Mouse (Mus musculus) limb, embryonic 12.5 days (tissue): ENCODE results near the gene Lrch4. TPM values are rescaled to one million over a fixed set of nuclear protein-coding genes. Genes with fewer than 3 reads are reported as not detected.

Source experiments
- ATAC-seq: fragments of 200-750 bp; cut with Nextera tagmentation; 2 replicates; pipeline ENCODE4 v1.8.0; 2017; ENCODE audit warnings: low read depth, moderate TSS enrichment; ENCODE audit not compliant: insufficient number of reproducible peaks, insufficient read depth, low FRiP score, low TSS enrichment
- H3K27ac ChIP-seq: fragments of 300-500 bp; sonication (generic); 2 replicates; pipeline ENCODE4 v1.5.1; 2016; ENCODE audit warnings: mild to moderate bottlenecking, moderate library complexity
- H3K27me3 ChIP-seq: fragments of 300-500 bp; sonication (generic); 2 replicates; pipeline ENCODE4 v1.6.1; 2016; ENCODE audit warnings: mild to moderate bottlenecking, moderate library complexity
- H3K36me3 ChIP-seq: fragments of 300-500 bp; sonication (generic); 2 replicates; pipeline ENCODE4 v1.6.1; 2016; ENCODE audit warnings: mild to moderate bottlenecking, moderate library complexity
- H3K4me1 ChIP-seq: fragments of 300-500 bp; sonication (generic); replicated peaks from 2 replicates; pipeline ENCODE4 v1.6.1; 2016
- H3K4me2 ChIP-seq: fragments of 300-500 bp; sonication (generic); 2 replicates; pipeline ENCODE4 v1.6.1; 2016; ENCODE audit warnings: mild to moderate bottlenecking, moderate library complexity
- H3K4me3 ChIP-seq: fragments of 300-500 bp; sonication (generic); replicated peaks from 2 replicates; pipeline ENCODE4 v1.5.1; 2016; ENCODE audit warnings: mild to moderate bottlenecking
- H3K9ac ChIP-seq: fragments of 300-500 bp; sonication (generic); replicated peaks from 2 replicates; pipeline ENCODE4 v1.6.1; 2016; ENCODE audit warnings: mild to moderate bottlenecking, moderate library complexity
- H3K9me3 ChIP-seq: fragments of 300-500 bp; sonication (generic); 2 replicates; pipeline ENCODE4 v1.6.1; 2016; ENCODE audit warnings: mild to moderate bottlenecking, moderate library complexity
- WGBS: fragments of 180-500 bp; shearing (Covaris S2); methylation state at CpG from one replicate; pipeline ENCODE4 v1.1.7; 2016; 5-methylcytosine and 5-hydroxymethylcytosine counted together
- polyA plus RNA-seq: library from polyadenylated mRNA; unstranded; fragments of >200 nt; fragmentation: Nextera tagmentation; extraction: Ambion mirVana; gene quantifications from 2 replicates; pipeline ENCODE4 v1.2.1, GENCODE M21; 2016

Gene Lrch4
- polyA plus RNA-seq, 1 experiment from 2014 or later = 37.6 TPM

GRCm38 (mm10) chr5:137633397-137634084 lies 4.6 kb downstream of the Lrch4 start:
- H3K4me3 ChIP-seq = no peak overlapping the region
- 81% methylated on average over 12 of the region's 12 CpGs for WGBS

GRCm38 (mm10) chr5:137639472-137639871 lies 10.6 kb downstream of the Lrch4 start:
- peaks cover 13% of the 10 kb centered on the region for H3K27me3 ChIP-seq
- ATAC-seq = no peak
- peaks cover 7% of the 10 kb centered on the region for H3K4me1 ChIP-seq
- H3K9me3 ChIP-seq = no peaks in the 10 kb centered on the region
- H3K36me3 ChIP-seq = peaks cover 85% of the 10 kb centered on the region
- 80% methylated on average over 7 of the region's 7 CpGs for WGBS
- no peak overlapping the region for H3K27ac ChIP-seq
- H3K4me3 ChIP-seq = no peak overlapping the region
- H3K4me2 ChIP-seq = no peak overlapping the region
- H3K9ac ChIP-seq = no peak overlapping the region

More at GRCm38 (mm10) chr5:137633397-137634084, 4.6 kb downstream of the Lrch4 start:
- Histone ChIP-seq H3K27me3 (no peaks in the 10 kb centered on the region), H3K9ac (0 out of 2 replicates have a peak overlapping the region, but pooled peaks have one; percentile 8), H3K9me3 (no peaks in the 10 kb centered on the region), H3K4me1 (peaks cover 34% of the 10 kb centered on the region), H3K4me2 (no peak overlapping the region), H3K27ac (no peak overlapping the region), H3K36me3 (peaks cover 68% of the 10 kb centered on the region)
- no peak for ATAC-seq

GRCm38 (mm10) chr5:137641054-137641453 lies 12.1 kb downstream of the Lrch4 start, which contains the start of gene Sap25:
Gene Sap25 (plus strand): TSS chr5:137641334.
- Histone ChIP-seq H3K4me1 (peaks cover 20% of the 10 kb centered on the region), H3K4me2 (no peak within 1 kb of the TSS), H3K36me3 (peaks cover 70% of the 10 kb centered on the region), H3K4me3 (no peak within 1 kb of the TSS), H3K27me3 (peaks cover 29% of the 10 kb centered on the region), H3K9ac (no peak within 1 kb of the TSS), H3K27ac (no peak within 1 kb of the TSS; the same call in 1 of the 2 replicates), H3K9me3 (no peaks in the 10 kb centered on the region)
- WGBS = 87% methylated on average over 19 of the region's 19 CpGs
- ATAC-seq = no peak

GRCm38 (mm10) chr5:137642886-137643285 lies 14.0 kb downstream of the Lrch4 start:
- no peaks in the 10 kb centered on the region for H3K9me3 ChIP-seq
- H3K9ac ChIP-seq = no peak overlapping the region
- no peak overlapping the region for H3K27ac ChIP-seq
- H3K4me1 ChIP-seq = peaks cover 28% of the 10 kb centered on the region
- 56% methylated on average over 4 of the region's 4 CpGs for WGBS
- H3K27me3 ChIP-seq = peaks cover 34% of the 10 kb centered on the region
- ATAC-seq = no peak
- no peak overlapping the region for H3K4me3 ChIP-seq
- no peak overlapping the region for H3K4me2 ChIP-seq
- H3K36me3 ChIP-seq = peaks cover 52% of the 10 kb centered on the region

- Histone ChIP-seq H3K4me2 (no peak overlapping the region), H3K36me3 (peaks cover 36% of the 10 kb centered on the region), H3K4me3 (no peak overlapping the region), H3K27ac (no peak overlapping the region), H3K27me3 (peaks cover 34% of the 10 kb centered on the region), H3K4me1 (peaks cover 44% of the 10 kb centered on the region), H3K9ac (no peak overlapping the region), H3K9me3 (no peaks in the 10 kb centered on the region)
- no peak for ATAC-seq
- WGBS = 32% methylated on average over 19 of the region's 19 CpGs
Observed at GRCm38 (mm10) chr5:137644484-137644883, 15.6 kb downstream of the Lrch4 start.

GRCm38 (mm10) chr5:137645091-137645651 lies 16.2 kb downstream of the Lrch4 start:
- H3K27ac ChIP-seq = no peak overlapping the region
- no peaks in the 10 kb centered on the region for H3K9me3 ChIP-seq
- peaks cover 51% of the 10 kb centered on the region for H3K4me1 ChIP-seq
- no peak for ATAC-seq
- peak overlapping the region; percentile 55 for H3K4me2 ChIP-seq
- peaks cover 29% of the 10 kb centered on the region for H3K36me3 ChIP-seq
- 2% methylated on average over 44 of the region's 44 CpGs for WGBS
- peak overlapping the region; percentile 34 for H3K4me3 ChIP-seq
- H3K27me3 ChIP-seq = peaks cover 34% of the 10 kb centered on the region
- 0 out of 2 replicates have a peak overlapping the region, but pooled peaks have one; percentile 23 for H3K9ac ChIP-seq

GRCm38 (mm10) chr5:137645652-137646091 lies 16.8 kb downstream of the Lrch4 start, which contains the start of gene Irs3:
Gene Irs3 (minus strand): TSS chr5:137645714.
- Histone ChIP-seq H3K4me1 (peaks cover 49% of the 10 kb centered on the region), H3K4me3 (peak within 1 kb of the TSS; percentile 34), H3K27ac (no peak within 1 kb of the TSS), H3K9me3 (no peaks in the 10 kb centered on the region), H3K9ac (0 out of 2 replicates have a peak within 1 kb of the TSS, but pooled peaks have one; percentile 23), H3K27me3 (peaks cover 34% of the 10 kb centered on the region), H3K4me2 (peak within 1 kb of the TSS; percentile 55), H3K36me3 (peaks cover 24% of the 10 kb centered on the region)
- 15% methylated on average over 11 of the region's 11 CpGs for WGBS
- no peak for ATAC-seq

GRCm38 (mm10) chr5:137647827-137648601 lies 19.1 kb downstream of the Lrch4 start:
- H3K9me3 ChIP-seq = no peaks in the 10 kb centered on the region
- 0 out of 2 replicates have a peak, but pooled peaks have one; percentile 40 for ATAC-seq
- H3K36me3 ChIP-seq = peaks cover 15% of the 10 kb centered on the region
- H3K4me2 ChIP-seq = peak overlapping the region; percentile 19
- peaks cover 48% of the 10 kb centered on the region for H3K4me1 ChIP-seq
- no peak overlapping the region for H3K9ac ChIP-seq
- WGBS = 23% methylated on average over 9 of the region's 9 CpGs
- peaks cover 34% of the 10 kb centered on the region for H3K27me3 ChIP-seq
- H3K4me3 ChIP-seq = no peak overlapping the region
- peak overlapping the region; percentile 79 for H3K27ac ChIP-seq

DNA sequence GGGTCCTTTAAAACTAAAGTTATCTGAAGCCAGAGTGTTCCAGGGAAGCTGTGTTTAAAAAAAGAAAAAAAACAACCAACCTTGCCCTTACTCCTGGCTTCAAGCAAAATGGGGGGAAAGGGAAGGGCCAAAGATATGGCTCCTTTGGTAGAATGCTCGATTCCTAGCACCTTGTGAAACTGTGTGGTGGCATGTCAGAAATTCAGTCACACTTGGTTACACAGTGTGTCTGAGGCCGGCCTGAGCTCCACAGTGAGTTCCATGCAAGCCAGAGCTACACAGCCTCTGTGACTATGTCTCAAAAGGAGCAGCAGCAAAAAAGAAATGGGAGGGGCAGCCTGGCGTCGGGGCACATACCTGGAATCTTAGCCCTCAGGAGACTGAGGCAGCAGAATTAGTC lies 20.3 kb downstream of the Lrch4 start:
- WGBS = 38% methylated on average over 4 of the region's 4 CpGs
- H3K27ac ChIP-seq = peak overlapping the region; percentile 79
- peaks cover 25% of the 10 kb centered on the region for H3K36me3 ChIP-seq
- H3K9me3 ChIP-seq = no peaks in the 10 kb centered on the region
- ATAC-seq = no peak
- H3K4me3 ChIP-seq = no peak overlapping the region
- no peak overlapping the region for H3K4me2 ChIP-seq
- no peak overlapping the region for H3K9ac ChIP-seq
- H3K27me3 ChIP-seq = peaks cover 23% of the 10 kb centered on the region
- H3K4me1 ChIP-seq = peaks cover 47% of the 10 kb centered on the region

DNA sequence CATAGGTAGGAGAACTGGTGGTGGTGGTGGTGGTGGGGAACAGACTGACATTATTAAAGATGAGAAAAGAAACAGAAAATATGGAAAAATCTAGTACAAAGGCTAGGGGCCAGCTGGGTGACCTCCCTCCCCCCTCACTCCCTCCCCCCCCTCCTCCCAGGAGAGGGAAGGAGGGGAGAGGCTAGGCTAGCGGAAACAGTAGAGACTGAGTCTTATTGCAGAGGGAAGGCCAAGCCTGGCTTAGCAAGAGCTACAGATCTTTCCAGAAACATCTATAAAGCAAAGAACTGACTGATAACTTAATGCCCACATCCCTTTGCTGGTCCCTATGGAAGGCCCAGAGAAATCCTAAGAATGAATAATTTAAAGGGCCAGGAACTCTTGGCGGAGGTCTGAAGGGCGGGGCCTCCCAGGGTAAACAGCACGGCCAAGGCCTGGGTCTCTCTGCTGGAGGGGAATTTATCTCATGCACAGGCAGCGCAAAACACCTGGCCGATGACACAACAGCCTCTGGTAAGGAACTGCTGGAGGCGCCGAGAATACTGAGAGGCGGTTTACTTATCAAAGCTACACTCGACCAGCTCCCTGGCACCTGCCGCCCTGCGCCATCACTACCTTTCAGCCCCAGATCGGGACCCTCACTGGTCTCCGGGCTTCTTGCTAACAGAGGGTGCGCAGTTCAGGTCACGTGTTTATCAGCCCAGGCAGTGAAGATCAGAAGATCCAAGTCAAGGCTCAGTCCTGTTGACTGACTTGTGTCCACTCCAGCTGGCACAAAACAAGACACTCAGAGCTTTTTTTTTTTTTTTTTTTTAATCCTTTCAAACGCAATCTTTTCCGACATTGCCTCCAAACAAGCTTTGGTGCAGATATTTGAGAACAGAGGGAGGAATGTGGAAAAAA lies 21.0 kb downstream of the Lrch4 start:
- H3K36me3 ChIP-seq = peaks cover 29% of the 10 kb centered on the region
- no peak overlapping the region for H3K4me3 ChIP-seq
- H3K27me3 ChIP-seq = peaks cover 16% of the 10 kb centered on the region
- peaks cover 43% of the 10 kb centered on the region for H3K4me1 ChIP-seq
- H3K9me3 ChIP-seq = no peaks in the 10 kb centered on the region
- no peak overlapping the region for H3K9ac ChIP-seq
- WGBS = 13% methylated on average over 18 of the region's 18 CpGs
- peak overlapping the region; percentile 23; the same call in 1 of the 2 replicates for H3K4me2 ChIP-seq
- H3K27ac ChIP-seq = peak overlapping the region; percentile 79
- ATAC-seq = no peak
